Mouse (Mus musculus) megakaryocyte-erythroid progenitor cell, adult 5-6 weeks (primary cell): ENCODE measurements around the gene Tlk1. TPM values are rescaled to one million over a fixed set of nuclear protein-coding genes. Genes with fewer than 3 reads are reported as not detected.

Experiments
- ATAC-seq: replicated peaks from 2 replicates; pipeline ENCODE4 v1.8.0; 2016; ENCODE audit warnings: mild to moderate bottlenecking, inconsistent platforms; ENCODE audit not compliant: severe bottlenecking, poor library complexity, low FRiP score, low TSS enrichment
- total RNA-seq, 2 experiments: library from RNA; stranded (forward) in 1 of 2; stranded (reverse) in 1 of 2; fragments of 200-1000, 215-1000 nt in 1 of 2; fragments of >200 nt in 1 of 2; fragmentation: Nextera tagmentation in 1 of 2; gene quantifications; 2 replicates each; pipeline ENCODE4 v1.2.3; 2014 to 2017

The Tlk1 gene
- total RNA-seq, 2 experiments from 2014 or later: 121 to 128 TPM

- no peak for ATAC-seq
These were observed 115.3 kb downstream of the Tlk1 start for GRCm38 (mm10) chr2:70710236-70710635.

GRCm38 (mm10) chr2:70708986-70709730, 116.4 kb downstream of the Tlk1 start:
- ATAC-seq: no peak

GRCm38 (mm10) chr2:70702403-70702802, 123.1 kb downstream of the Tlk1 start:
- ATAC-seq: no peak

- 0 out of 2 replicates have a peak, but pooled peaks have one; percentile 20 for ATAC-seq
These were observed 124.0 kb downstream of the Tlk1 start for GRCm38 (mm10) chr2:70701571-70701970.

GRCm38 (mm10) chr2:70700851-70701250, 124.7 kb downstream of the Tlk1 start:
- ATAC-seq: no peak

- no peak for ATAC-seq
These were observed 129.8 kb downstream of the Tlk1 start for GRCm38 (mm10) chr2:70695712-70696111.

- no peak for ATAC-seq
These were observed 135.3 kb downstream of the Tlk1 start for GRCm38 (mm10) chr2:70690195-70690594.

- ATAC-seq: no peak
These were observed 137.0 kb downstream of the Tlk1 start for GRCm38 (mm10) chr2:70688454-70689078.

GRCm38 (mm10) chr2:70682324-70682723, 143.2 kb downstream of the Tlk1 start:
- no peak for ATAC-seq

- peak; percentile 43; the same call in 1 of the 2 replicates for ATAC-seq
These were observed 151.9 kb downstream of the Tlk1 start for GRCm38 (mm10) chr2:70673445-70674126.

GRCm38 (mm10) chr2:70672476-70672875, 153.1 kb downstream of the Tlk1 start:
- no peak for ATAC-seq

GRCm38 (mm10) chr2:70669896-70670295, 155.6 kb downstream of the Tlk1 start:
- no peak for ATAC-seq

GRCm38 (mm10) chr2:70669241-70669640, 156.3 kb downstream of the Tlk1 start:
- no peak for ATAC-seq

GRCm38 (mm10) chr2:70667016-70667415, 158.5 kb downstream of the Tlk1 start:
- ATAC-seq: no peak

GRCm38 (mm10) chr2:70663764-70664163, 161.8 kb downstream of the Tlk1 start:
- ATAC-seq: no peak

Other genes starting within 250 kb of the Tlk1 start
- 59.4 and 78.4 TPM in 2 replicates for gene Gorasp2, start 164.2 kb downstream of the Tlk1 start, total RNA-seq (2014; fragmentation: Nextera tagmentation)
- 34.4 and 41.5 TPM in 2 replicates for gene Gorasp2, start 164.2 kb downstream of the Tlk1 start, total RNA-seq (2017)
- gene Gm26558, start 163.6 kb downstream of the Tlk1 start, total RNA-seq (2014; fragmentation: Nextera tagmentation): not detected in 2 replicates
- gene Gm26558, start 163.6 kb downstream of the Tlk1 start, total RNA-seq (2017): not detected in 2 replicates
- gene Dcaf17, start 229.6 kb upstream of the Tlk1 start, total RNA-seq (2014; fragmentation: Nextera tagmentation): 13.9 and 19.9 TPM in 2 replicates
- gene Dcaf17, start 229.6 kb upstream of the Tlk1 start, total RNA-seq (2017): 10.8 and 14.7 TPM in 2 replicates
- gene Mettl8, start 229.9 kb upstream of the Tlk1 start, total RNA-seq (2014; fragmentation: Nextera tagmentation): 74.2 and 84.3 TPM in 2 replicates
- gene Mettl8, start 229.9 kb upstream of the Tlk1 start, total RNA-seq (2017): 37.6 and 40.3 TPM in 2 replicates